Mouse (Mus musculus) megakaryocyte, embryonic 14.5 days (primary cell): ENCODE results near the gene Ugt1a6a.

Experiments
- FLI1 ChIP-seq: IDR thresholded peaks from 2 replicates; pipeline ENCODE4 v1.6.1; 2012; ENCODE audit warnings: low read length, inconsistent platforms, mixed read lengths
- GATA1 ChIP-seq: IDR thresholded peaks from 3 replicates; pipeline ENCODE4 v1.6.1; 2012; ENCODE audit warnings: mixed read lengths, low read length, inconsistent platforms, borderline replicate concordance

GRCm38 (mm10) chr1:88138145-88138544, 3.5 kb downstream of the Ugt1a6a start:
- TF ChIP-seq GATA1 (no peak), FLI1 (no peak)
